Mouse (Mus musculus) thymus, postnatal 36 days (tissue): ENCODE results near the gene Gjc1.

ENCODE experiments used
- DNase-seq, 2 experiments: peaks; one replicate each; pipeline ENCODE4 v3.0.0; 2022; ENCODE audit warnings: mixed read lengths in 2 of 2

Gene Gjc1

DNA sequence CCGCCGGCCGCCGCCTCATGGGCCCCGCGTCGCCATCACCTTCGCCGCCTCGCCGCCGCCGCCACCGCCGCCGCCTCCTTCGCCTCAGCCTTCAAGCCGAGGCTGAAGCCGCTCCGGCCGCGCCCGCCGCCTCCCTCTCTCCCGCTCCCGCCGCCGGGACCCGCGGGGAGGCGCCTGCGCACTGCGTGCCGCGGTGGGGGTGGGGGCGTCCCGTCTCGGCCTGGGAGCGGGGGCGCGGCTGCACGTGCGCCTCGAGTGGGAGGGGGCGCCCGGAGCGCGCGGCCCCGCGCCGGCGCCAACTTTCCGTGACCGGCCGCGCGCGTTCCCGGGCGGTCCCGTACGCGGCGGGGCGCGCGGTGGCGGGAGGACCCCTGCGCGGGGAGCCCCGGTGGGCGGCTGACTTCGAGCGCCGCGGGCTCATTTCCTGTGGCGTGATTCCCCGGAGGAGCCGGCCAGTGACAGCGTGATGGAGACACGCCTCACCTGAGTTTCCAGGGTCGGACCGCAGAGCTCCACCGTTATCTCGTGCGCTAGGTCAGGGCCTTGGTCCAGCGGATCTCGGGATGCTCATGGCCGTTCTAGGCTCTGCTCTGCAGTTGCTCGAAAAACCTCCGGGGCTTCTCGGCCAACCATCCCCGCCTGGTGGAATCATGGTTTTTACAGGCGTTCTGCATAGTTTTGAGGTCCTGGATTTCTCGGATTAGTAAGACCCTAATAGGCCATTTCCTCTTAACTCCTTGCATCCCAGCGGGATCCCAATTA is at the start of gene Gjc1:
TSS of gene Gjc1 (minus strand) at position 680 of the 762 bp plus-strand sequence.
- peak; percentile 25 to 53 for DNase-seq

- peak; percentile 31 to 45 for DNase-seq
These were observed 44.8 kb upstream of the Gjc1 start for GRCm38 (mm10) chr11:102864272-102864671.

- DNase-seq, result no peak
These were observed 40.4 kb upstream of the Gjc1 start for GRCm38 (mm10) chr11:102859933-102860332.

DNA sequence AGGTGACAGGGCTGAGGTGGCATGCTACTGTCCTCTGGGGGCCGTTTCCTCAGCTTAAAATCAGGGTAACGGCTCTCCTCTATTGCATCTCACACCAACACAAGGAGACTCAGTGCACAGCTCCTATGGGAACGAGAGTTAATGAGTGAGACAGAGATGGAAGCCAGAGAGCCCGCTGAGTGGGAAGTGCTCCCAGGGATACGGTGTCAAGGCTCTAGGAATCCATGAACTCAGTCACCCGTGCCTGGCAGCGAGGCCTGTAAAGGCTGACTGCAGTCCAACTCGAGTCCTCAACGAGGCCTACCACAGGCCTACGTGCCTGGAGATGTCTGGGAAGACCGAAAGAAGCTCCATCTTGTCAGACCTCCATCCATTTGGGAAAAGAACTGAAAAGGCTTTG is 39.5 kb upstream of the Gjc1 start:
- DNase-seq, result no peak

GRCm38 (mm10) chr11:102855941-102856340 is 36.4 kb upstream of the Gjc1 start:
- no peak for DNase-seq

- no peak for DNase-seq
These were observed 34.3 kb upstream of the Gjc1 start for GRCm38 (mm10) chr11:102853760-102854159.

GRCm38 (mm10) chr11:102851883-102852282 is 32.4 kb upstream of the Gjc1 start:
- peak; percentile 45 to 48 for DNase-seq

DNA sequence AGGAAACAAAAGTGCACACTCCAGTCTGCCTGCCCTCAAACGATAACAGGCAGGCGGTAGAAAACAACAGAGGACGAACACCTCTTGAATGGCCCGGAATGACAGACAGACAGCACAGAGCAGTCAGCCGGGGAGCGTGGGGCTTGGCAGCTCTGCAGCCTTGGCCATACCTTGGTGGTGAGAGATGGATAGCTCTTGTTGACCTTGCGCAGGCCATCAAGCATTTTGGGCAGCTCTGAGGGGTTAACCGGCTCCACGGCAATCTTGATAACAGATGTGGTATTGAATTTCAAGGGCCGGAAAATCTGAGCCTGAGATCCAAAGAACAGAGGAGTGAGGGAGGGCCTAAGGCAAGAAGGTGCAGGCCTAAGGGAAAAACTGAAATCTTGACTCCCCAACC is 26.4 kb upstream of the Gjc1 start:
- DNase-seq, result no peak

DNA sequence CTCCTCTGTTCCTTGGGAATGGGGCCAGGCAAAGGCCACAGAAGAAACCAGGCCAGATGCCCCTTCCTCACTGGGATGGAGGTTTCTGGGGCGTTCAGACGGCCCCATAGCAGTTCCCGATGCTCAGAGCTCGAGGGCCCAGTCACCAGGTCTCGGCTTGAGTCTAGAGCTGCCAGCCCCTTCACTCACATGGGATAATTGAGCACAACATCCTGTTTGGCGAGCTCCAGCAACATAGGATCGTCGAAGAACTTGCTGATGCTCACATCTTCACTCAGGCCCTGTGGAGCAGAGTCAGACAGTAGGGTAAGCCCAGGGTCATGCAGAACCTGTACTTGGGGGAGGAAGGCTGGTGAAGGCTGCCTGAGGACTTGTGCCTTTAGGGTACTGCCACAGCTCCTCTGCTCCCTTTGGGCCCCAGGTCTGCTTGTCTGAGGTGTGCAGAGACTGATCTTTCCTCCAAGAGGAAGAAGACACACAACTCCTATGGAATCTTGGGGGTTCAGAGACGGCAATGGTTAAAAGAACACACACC is 19.2 kb upstream of the Gjc1 start:
- DNase-seq, result no peak

DNA sequence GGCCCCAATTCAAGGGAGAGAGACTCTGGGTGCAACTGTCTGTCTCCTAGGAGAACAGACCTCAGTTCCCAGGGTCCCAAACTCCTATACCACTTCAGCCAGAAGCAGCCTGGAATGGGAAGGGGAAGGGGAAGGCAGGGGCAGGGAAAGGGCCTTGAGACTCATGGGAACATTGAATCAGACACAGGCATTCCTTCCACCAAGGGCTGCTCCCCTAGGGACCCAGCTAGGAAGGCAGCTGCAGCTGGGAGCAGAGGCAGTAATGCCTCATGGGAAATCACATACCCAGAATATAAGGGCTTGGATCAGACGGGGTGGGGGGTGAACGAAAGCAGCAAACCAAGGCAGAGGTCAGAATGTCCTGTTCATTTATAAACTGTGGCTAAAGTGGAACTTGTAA is 18.6 kb upstream of the Gjc1 start:
- DNase-seq, result no peak

DNA sequence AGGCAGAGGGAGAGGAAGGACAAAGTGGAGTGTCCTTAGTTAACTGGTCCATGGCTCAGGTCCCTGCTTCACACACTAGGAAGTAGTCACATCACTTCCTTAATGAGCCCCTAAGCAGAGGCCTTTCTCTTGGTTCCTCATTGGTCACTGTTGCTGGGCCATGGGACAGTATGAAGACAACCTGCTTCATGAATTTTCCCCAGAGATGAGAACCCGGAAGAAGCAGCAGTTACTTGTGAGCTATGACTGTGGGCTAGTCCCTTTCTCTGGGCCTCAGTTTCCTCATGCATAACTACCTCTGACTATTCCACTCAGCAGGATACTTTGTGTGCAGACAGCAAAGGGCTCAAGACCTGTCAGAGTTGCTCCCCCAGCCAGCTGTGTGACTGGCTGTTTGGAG is 17.9 kb upstream of the Gjc1 start:
- no peak for DNase-seq

DNA sequence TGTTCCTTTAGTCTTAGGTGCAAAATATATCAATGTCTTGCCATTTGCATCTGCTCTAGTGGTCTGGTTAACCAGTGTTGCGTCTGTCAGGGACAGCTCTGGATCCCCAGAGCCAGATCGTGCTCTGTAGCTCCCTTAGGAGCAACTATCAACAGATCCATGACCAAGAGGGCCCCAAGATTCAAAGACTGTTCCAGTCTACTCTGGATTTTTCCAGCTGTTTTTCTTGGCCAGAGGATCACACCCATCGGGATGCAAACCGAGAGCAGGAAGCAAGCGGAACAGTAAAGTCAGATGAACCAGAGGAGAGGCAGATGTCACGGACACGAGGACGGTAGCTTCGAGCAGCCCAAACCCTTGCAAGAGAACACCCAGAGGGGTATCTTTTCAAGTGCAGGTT is 16.6 kb upstream of the Gjc1 start:
- no peak for DNase-seq

- no peak for DNase-seq
These were observed 16.0 kb upstream of the Gjc1 start, which contains the start of gene Higd1b for GRCm38 (mm10) chr11:102835549-102835948. Gene Higd1b, plus strand, starts transcription at chr11:102835849.

- DNase-seq, result no peak
These were observed 14.7 kb upstream of the Gjc1 start for GRCm38 (mm10) chr11:102834219-102834618.

GRCm38 (mm10) chr11:102832700-102833297 is 13.3 kb upstream of the Gjc1 start:
- DNase-seq, result no peak

DNA sequence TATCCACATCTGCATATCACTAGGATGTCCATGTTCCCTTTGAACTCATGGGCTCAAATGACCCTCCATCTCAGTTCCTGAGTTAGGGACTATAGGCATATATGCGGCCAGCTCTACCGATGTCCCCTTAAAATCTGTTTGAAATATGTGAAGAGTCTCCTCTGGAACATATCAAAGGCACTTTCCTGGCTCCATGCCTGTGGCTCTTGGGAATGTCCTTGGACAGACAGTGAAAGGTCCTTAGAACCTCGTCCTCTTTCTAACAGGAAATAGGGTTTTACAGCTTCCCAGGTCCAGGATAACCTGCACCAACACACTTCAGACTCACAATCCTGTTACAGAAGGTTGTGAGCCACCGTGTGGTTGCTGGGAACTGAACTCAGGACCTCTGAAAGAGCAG is 10.8 kb upstream of the Gjc1 start:
- no peak for DNase-seq

GRCm38 (mm10) chr11:102827097-102827496 is 7.6 kb upstream of the Gjc1 start:
- no peak for DNase-seq

DNA sequence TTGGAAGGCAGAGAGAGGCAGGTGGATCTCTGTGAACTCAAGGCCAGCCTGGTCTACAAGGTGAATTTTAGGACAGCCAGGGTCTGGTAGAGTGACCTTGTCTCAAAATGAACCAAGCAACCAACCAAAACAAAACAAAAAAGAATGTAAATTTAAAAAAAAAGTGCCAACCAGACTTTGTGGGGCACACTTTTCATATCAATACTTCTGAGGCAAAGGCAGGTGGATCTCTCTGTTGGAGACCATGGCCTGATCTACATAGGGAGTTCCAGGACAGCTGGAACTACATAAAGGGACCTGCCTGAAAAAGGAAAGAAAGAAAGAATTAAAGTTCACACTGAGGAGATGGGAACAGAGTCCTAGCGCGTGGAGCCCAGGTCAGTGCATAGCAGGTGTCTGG is 7.0 kb upstream of the Gjc1 start:
- no peak for DNase-seq

GRCm38 (mm10) chr11:102821231-102821630 is 1.7 kb upstream of the Gjc1 start:
- peak; percentile 8 to 25 for DNase-seq

- DNase-seq, result no peak
These were observed 932 bp upstream of the Gjc1 start for GRCm38 (mm10) chr11:102820432-102820831.

DNA sequence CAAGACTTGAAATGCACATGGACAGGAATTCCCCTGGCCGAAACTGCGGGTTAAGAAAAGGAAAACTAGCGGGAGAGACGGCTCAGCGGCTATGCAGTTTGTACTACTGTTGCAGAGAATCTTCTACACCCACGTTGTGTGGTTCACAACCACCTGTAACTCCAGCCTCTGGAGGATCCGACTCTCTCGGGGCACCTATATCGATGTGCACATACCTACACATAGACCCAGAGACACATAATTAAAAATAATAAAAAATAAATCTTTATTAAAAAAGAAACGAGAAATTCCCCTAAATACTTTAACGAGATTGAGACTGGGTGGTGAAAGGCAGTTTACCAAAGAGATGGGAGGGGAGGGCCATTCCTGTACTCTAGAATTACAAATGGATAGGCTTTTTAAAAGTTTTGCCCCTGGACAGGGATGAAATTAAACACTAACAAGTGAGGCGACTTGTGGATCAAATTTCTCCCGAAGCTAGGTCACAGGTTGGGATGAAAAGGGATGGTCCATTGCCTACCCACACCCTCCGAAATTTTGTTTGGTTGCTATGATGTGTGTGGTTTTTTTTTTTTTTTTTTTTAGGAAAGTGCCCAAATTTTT is 384 bp upstream of the Gjc1 start:
- peak in 1 of 2 experiments; percentile 2 for DNase-seq

DNA sequence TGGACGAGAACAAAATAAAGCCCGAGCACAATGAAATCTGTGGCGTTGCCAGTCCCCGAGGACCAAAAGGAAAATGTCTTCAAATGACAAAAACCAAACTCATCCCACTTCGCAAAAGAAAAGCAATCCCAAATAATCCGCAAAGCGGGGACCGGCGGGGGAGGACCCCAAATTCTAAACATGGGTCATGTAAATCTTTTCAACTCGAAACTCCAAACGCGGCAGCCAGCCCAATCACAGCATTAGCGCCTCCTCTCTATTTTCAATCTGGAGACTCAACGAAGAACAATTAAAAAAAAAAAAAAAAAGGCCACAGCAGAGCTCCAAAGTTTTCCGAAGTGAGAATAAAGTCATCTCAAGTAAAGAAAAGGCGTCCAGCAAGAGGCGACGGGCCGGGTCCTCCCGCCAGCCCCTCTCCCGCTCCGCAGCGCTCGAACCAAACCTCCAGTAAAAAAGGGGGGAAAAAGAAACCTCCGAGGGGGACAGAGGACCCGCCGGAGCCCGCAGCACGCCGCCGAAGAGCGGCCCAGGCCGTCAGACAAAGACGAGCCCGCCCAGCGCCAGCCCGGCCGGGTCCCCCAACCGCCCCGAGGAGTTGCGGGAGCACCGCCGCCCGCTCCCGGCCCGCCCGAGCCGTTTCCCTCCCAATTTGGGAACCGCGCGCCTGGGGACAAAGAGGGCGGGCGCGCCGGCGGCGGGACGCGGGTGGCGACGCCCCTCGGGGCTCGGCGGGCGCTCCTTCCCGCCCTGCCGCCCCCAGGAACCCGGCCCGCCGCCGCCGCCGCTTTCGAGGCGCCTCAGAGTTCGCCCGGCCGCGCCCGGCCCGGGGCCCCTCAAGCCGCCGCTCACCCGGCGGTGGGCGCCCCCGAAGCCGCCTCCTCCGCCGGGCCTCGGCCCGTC is 1.1 kb downstream of the Gjc1 start:
- DNase-seq, result peak; percentile 11 to 14

DNA sequence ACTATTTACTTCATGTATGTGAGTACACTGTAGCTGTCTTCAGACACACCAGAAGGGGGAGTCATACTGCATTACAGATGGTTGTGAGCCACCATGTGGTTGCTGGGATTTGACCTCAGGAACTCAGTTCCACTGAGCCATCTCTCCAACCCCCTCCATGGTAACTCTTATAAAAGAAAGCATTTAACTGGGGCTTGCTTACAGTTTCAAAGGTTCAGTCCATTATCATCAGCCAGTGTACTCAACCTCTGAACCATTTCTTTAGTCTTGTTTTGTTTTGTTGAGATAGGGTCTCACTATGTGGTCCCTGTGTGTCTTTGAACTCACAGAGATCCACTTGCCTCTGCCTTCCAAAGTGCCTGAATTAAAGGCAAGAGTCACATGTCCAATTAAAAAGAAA is 4.6 kb downstream of the Gjc1 start:
- no peak for DNase-seq
